Mouse (Mus musculus) brain, adult 10 weeks (tissue): ENCODE measurements around the gene Gm9046. TPM values are rescaled to one million over a fixed set of nuclear protein-coding genes. Genes with fewer than 3 reads are reported as not detected.

Experiments used
- polyA plus RNA-seq: library from polyadenylated mRNA; stranded (reverse); fragments of 350-450 nt; fragmentation: Illumina TruSeq; extraction: RNeasy Lipid Tissue Mini Kit (QIAGEN cat#74804); gene quantifications from one replicate; pipeline ENCODE4 v1.2.3, GENCODE M21; 2015; ENCODE audit warnings: low read depth, low replicate concordance

Gene Gm9046
- not detected for polyA plus RNA-seq

GRCm38 (mm10) chr10:118343155-118343554 is at the start of gene Gm9046:
TSS of gene Gm9046 (minus strand) at chr10:118343255.

GRCm38 (mm10) chr10:118354005-118354404 is 10.9 kb upstream of the Gm9046 start, which contains the start of gene Gm9049:
TSS of gene Gm9049 (minus strand) at chr10:118354105.

GRCm38 (mm10) chr10:118348579-118348978 is 5.5 kb upstream of the Gm9046 start, which contains the start of gene Gm9048:
TSS of gene Gm9048 (minus strand) at chr10:118348679.

GRCm38 (mm10) chr10:118337731-118338130 is 5.3 kb downstream of the Gm9046 start, which contains the start of gene Gm9045:
TSS of gene Gm9045 (minus strand) at chr10:118337831.

GRCm38 (mm10) chr10:118332308-118332707 is 10.7 kb downstream of the Gm9046 start, which contains the start of gene Gm9044:
TSS of gene Gm9044 (minus strand) at chr10:118332408.

GRCm38 (mm10) chr10:118326869-118327268 is 16.2 kb downstream of the Gm9046 start, which contains the start of gene Gm9040:
TSS of gene Gm9040 (minus strand) at chr10:118326969.

GRCm38 (mm10) chr10:118294938-118295337 is 48.1 kb downstream of the Gm9046 start, which contains the start of gene Iltifb:
TSS of gene Iltifb (minus strand) at chr10:118295038.

Other genes with a start within 250 kb of the Gm9046 start
- 9.3 TPM for gene Mdm1, start 201.4 kb downstream of the Gm9046 start, polyA plus RNA-seq
- gene Il22, start 138.3 kb downstream of the Gm9046 start, polyA plus RNA-seq, result not detected
- not detected for gene Gm32717, start 102.5 kb downstream of the Gm9046 start, polyA plus RNA-seq
- gene Gm32802, start 84.6 kb downstream of the Gm9046 start, polyA plus RNA-seq, result not detected
- not detected for gene Iltifb, start 48.2 kb downstream of the Gm9046 start, polyA plus RNA-seq
- gene Gm9040, start 16.3 kb downstream of the Gm9046 start, polyA plus RNA-seq, result not detected
- gene Gm9044, start 10.8 kb downstream of the Gm9046 start, polyA plus RNA-seq, result not detected
- not detected for gene Gm9045, start 5.4 kb downstream of the Gm9046 start, polyA plus RNA-seq
- not detected for gene Gm9048, start 5.4 kb upstream of the Gm9046 start, polyA plus RNA-seq
- not detected for gene Gm9049, start 10.8 kb upstream of the Gm9046 start, polyA plus RNA-seq
- gene Ifng, start 97.8 kb upstream of the Gm9046 start, polyA plus RNA-seq, result not detected